Mouse (Mus musculus) CH12.LX (cell line): ENCODE results near the gene Lmntd2.

Source experiments
- CTCF ChIP-seq, 2 experiments: IDR thresholded peaks in 1 of 2; conservative IDR thresholded peaks in 1 of 2; 2 replicates each; pipeline ENCODE4 v1.5.1; 2011 to 2012; ENCODE audit warnings: low read depth in 2 of 2, low read length in 2 of 2, improper control_type of control experiment in 1 of 2, inconsistent platforms in 1 of 2, mild to moderate bottlenecking in 1 of 2, moderate library complexity in 1 of 2
- JUN ChIP-seq: IDR thresholded peaks from 2 replicates; pipeline ENCODE4 v1.6.1; 2011; ENCODE audit warnings: low read depth, mild to moderate bottlenecking, low read length, improper control_type of control experiment, moderate library complexity; ENCODE audit not compliant: insufficient read depth
- KAT2A ChIP-seq: IDR thresholded peaks from 2 replicates; pipeline ENCODE4 v1.6.1; 2012; ENCODE audit warnings: low read length, improper control_type of control experiment, inconsistent platforms; ENCODE audit not compliant: insufficient replicate concordance
- POLR2A ChIP-seq: IDR thresholded peaks from 2 replicates; pipeline ENCODE4 v1.6.1; 2011; ENCODE audit warnings: low read depth, mild to moderate bottlenecking, improper control_type of control experiment, low read length
- TCF12 ChIP-seq: IDR thresholded peaks from 2 replicates; pipeline ENCODE4 v1.6.1; 2014; ENCODE audit warnings: low read depth, mild to moderate bottlenecking, inconsistent platforms, low read length, improper control_type of control experiment
- ZKSCAN1 ChIP-seq: IDR thresholded peaks from 2 replicates; pipeline ENCODE4 v1.6.1; 2012; ENCODE audit warnings: low read depth, inconsistent platforms, low read length, improper control_type of control experiment, borderline replicate concordance

GRCm38 (mm10) chr7:141194409-141194808, 19.5 kb downstream of the Lmntd2 start:
- TF ChIP-seq ZKSCAN1 (no peak), CTCF (conservative IDR thresholded peaks at IDR 0.05 in 1 of 2, IDR thresholded peaks at IDR 0.05 in 1 of 2; ENCODE audit: low read depth in 2 of 2, low read length in 2 of 2) (no peak), POLR2A (no peak), KAT2A (no peak), TCF12 (no peak), JUN (no peak)
